Mouse (Mus musculus) cerebellum, postnatal 36 days (tissue): Measurements from ENCODE around the gene Tsc2.
"Not testable (repeated sequence)": the region's sequence is repeated elsewhere in the genome, so short reads cannot be mapped to it uniquely, and the experiment has no call there.

Source experiments
- DNase-seq, 2 experiments: peaks; one replicate each; pipeline ENCODE4 v3.0.0; 2021 to 2022; ENCODE audit warnings: mixed read lengths in 2 of 2

Gene Tsc2

GRCm38 (mm10) chr17:24632167-24632812, at the start of gene Tsc2, which contains the start of gene Nthl1:
Gene Tsc2 (minus strand): TSS chr17:24632630.
Gene Nthl1 (plus strand): TSS chr17:24632680.
- DNase-seq, result peak; percentile 77 to 79

- no peak for DNase-seq
These were observed 45.2 kb upstream of the Tsc2 start for GRCm38 (mm10) chr17:24677500-24678080.

- DNase-seq, result no peak
These were observed 44.4 kb upstream of the Tsc2 start for GRCm38 (mm10) chr17:24676877-24677276.

GRCm38 (mm10) chr17:24676187-24676586, 43.8 kb upstream of the Tsc2 start:
- DNase-seq, result peak; percentile 70 to 76

GRCm38 (mm10) chr17:24674277-24674676, 41.8 kb upstream of the Tsc2 start:
- DNase-seq, result no peak

GRCm38 (mm10) chr17:24672141-24672540, 39.7 kb upstream of the Tsc2 start:
- DNase-seq, result no peak

GRCm38 (mm10) chr17:24671346-24671745, 38.9 kb upstream of the Tsc2 start:
- DNase-seq, result no peak

- no peak for DNase-seq
These were observed 37.9 kb upstream of the Tsc2 start for GRCm38 (mm10) chr17:24670246-24670844.

- DNase-seq, result peak; percentile 93 to 97
These were observed 37.3 kb upstream of the Tsc2 start, which contains the start of gene Zfp598 for GRCm38 (mm10) chr17:24669545-24670245. Gene Zfp598 (plus strand): TSS chr17:24669687.

- not testable (repeated sequence) for DNase-seq
These were observed 36.7 kb upstream of the Tsc2 start for GRCm38 (mm10) chr17:24669214-24669544.

- DNase-seq, result peak; percentile 75 to 79
These were observed 35.0 kb upstream of the Tsc2 start for GRCm38 (mm10) chr17:24667416-24667815.

- not testable (repeated sequence) for DNase-seq
These were observed 34.6 kb upstream of the Tsc2 start for GRCm38 (mm10) chr17:24667011-24667410.

- no peak for DNase-seq
These were observed 25.8 kb upstream of the Tsc2 start, which contains the start of gene Npw for GRCm38 (mm10) chr17:24658017-24658758. Gene Npw (minus strand): TSS chr17:24658457.

GRCm38 (mm10) chr17:24654969-24655368, 22.5 kb upstream of the Tsc2 start:
- no peak for DNase-seq

GRCm38 (mm10) chr17:24653967-24654710, 21.7 kb upstream of the Tsc2 start:
- peak; percentile 77 to 80 for DNase-seq

- no peak for DNase-seq
These were observed 19.4 kb upstream of the Tsc2 start for GRCm38 (mm10) chr17:24651835-24652234.

GRCm38 (mm10) chr17:24650766-24651165, 18.3 kb upstream of the Tsc2 start:
- DNase-seq, result no peak

GRCm38 (mm10) chr17:24650070-24650616, 17.7 kb upstream of the Tsc2 start, which contains the start of gene Slc9a3r2:
Gene Slc9a3r2 (minus strand): TSS chr17:24650327.
- peak; percentile 74 to 76 for DNase-seq

GRCm38 (mm10) chr17:24649581-24650069, 17.2 kb upstream of the Tsc2 start:
- peak; percentile 68 to 72 for DNase-seq

- DNase-seq, result peak; percentile 51 to 56
These were observed 16.4 kb upstream of the Tsc2 start for GRCm38 (mm10) chr17:24648731-24649377.

- peak in 1 of 2 experiments; percentile 39 for DNase-seq
These were observed 15.1 kb upstream of the Tsc2 start for GRCm38 (mm10) chr17:24647493-24647892.
